Mouse (Mus musculus): ENCODE results near the gene Atp2a3. TPM values are rescaled to one million over a fixed set of nuclear protein-coding genes. Genes with fewer than 3 reads are reported as not detected.

Atp2a3 gene
- polyA plus RNA-seq, 1 experiment = 0.54 TPM

DNA sequence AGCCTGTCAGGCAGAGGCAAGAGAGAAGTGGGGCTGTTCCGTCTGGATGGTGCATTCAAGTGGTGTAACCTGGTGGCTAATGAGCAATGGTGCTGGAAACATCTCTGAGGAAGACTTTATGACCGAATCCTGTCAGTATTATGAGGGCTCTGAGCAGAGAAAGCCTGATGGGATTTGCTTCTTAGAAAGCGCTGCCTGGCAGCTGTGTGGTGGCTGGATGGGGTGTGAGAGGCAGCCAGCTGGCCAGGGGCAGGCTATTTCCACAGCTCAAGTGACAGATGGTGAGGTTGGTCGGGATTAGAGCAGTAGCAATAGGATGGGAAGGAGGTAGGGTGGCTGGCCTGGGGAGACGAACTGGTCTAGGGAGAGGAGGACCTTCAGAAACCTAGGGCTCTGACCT is 70.6 kb downstream of the Atp2a3 start:
- H3K79me3 ChIP-seq (ENCODE audit: low read depth) = no peaks in the 10 kb centered on the region
- H3K27me3 ChIP-seq (ENCODE audit: control insufficient read depth, insufficient read depth, insufficient read length) = no peaks in the 10 kb centered on the region
- H3K36me3 ChIP-seq (ENCODE audit: control insufficient read depth, insufficient read depth) = peaks cover 25% of the 10 kb centered on the region
- no peak overlapping the region for H3ac ChIP-seq (ENCODE audit: control insufficient read depth, insufficient read length, low read depth)
- H3K4me3 ChIP-seq (ENCODE audit: insufficient read depth, poor library complexity, severe bottlenecking) = no peak overlapping the region
- TF ChIP-seq MYOD1 (IDR thresholded peaks at IDR 0.05; ENCODE audit: control insufficient read depth, insufficient read length, low read depth) (no peak), CTCF (IDR thresholded peaks at IDR 0.05; ENCODE audit: control insufficient read depth, insufficient read depth, insufficient read length) (no peak)
- no peaks in the 10 kb centered on the region for H3K79me2 ChIP-seq (ENCODE audit: control insufficient read depth, insufficient read depth)

DNA sequence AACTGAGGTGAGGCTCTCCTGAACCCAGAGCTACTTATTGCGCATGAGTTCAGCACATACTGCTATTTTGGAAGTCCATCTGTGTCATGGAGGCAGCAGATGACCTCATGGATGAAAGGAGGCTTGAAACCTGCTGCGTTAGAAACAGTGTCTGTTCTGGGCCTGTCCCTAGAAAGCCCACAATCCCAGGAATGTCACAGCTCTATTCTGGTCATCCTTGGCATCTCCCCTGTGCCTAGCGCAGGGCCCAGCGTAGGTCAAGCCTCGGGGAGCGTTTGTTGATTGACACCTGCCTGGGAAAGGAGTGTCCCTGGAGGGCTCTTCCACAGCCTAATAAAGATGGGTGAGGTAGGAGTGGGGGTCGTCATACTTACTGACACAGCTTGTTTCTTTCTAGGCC is 75.1 kb downstream of the Atp2a3 start:
- H3K79me2 ChIP-seq (ENCODE audit: control insufficient read depth, insufficient read depth) = no peaks in the 10 kb centered on the region
- TF ChIP-seq CTCF (IDR thresholded peaks at IDR 0.05; ENCODE audit: control insufficient read depth, insufficient read depth, insufficient read length) = no peak
- TF ChIP-seq MYOG (IDR thresholded peaks at IDR 0.05; ENCODE audit: control insufficient read depth, extremely low read depth, insufficient read length) = no peak
- TF ChIP-seq MAX (IDR thresholded peaks at IDR 0.05) = no peak
- TF ChIP-seq USF1 (IDR thresholded peaks at IDR 0.05; ENCODE audit: low read depth) = no peak
- no peak for TF ChIP-seq FOSL1 (IDR thresholded peaks at IDR 0.05; ENCODE audit: insufficient read depth, low read length, poor library complexity, severe bottlenecking)
- TF ChIP-seq MYOD1 (IDR thresholded peaks at IDR 0.05; ENCODE audit: control insufficient read depth, insufficient read length, low read depth) = no peak
- TF ChIP-seq CEBPB (IDR thresholded peaks at IDR 0.05; ENCODE audit: low read depth) = no peak
- no peaks in the 10 kb centered on the region for H3K79me3 ChIP-seq (ENCODE audit: low read depth)
- no peak overlapping the region for H3ac ChIP-seq (ENCODE audit: control insufficient read depth, insufficient read length, low read depth)
- H3K4me3 ChIP-seq (ENCODE audit: insufficient read depth, poor library complexity, severe bottlenecking) = no peak overlapping the region
- H3K36me3 ChIP-seq (ENCODE audit: control insufficient read depth, insufficient read depth) = peaks cover 24% of the 10 kb centered on the region
- no peaks in the 10 kb centered on the region for H3K27me3 ChIP-seq (ENCODE audit: control insufficient read depth, insufficient read depth, insufficient read length)

DNA sequence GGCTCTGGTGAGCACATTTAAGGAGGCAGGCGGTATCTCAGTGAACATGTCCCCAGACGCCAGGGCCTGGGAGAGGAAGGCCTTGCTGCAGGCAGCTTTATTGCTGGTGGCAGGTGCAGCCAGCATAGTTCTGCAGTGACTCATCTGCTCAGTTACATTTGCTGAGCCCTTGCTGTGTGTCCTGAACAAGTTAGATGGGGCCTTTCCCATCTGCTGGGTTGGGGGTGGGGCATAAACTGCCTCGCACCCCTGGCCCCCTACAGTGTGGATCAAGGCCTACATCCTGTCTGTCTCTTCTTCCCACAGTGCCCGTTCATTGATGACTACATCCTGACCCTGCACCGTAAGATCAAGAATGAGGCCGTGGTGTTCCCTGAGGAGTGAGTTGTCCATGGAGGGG is 75.9 kb downstream of the Atp2a3 start:
- Histone ChIP-seq H3K79me2 (ENCODE audit: control insufficient read depth, insufficient read depth) (no peaks in the 10 kb centered on the region), H3K27me3 (ENCODE audit: control insufficient read depth, insufficient read depth, insufficient read length) (no peaks in the 10 kb centered on the region), H3K79me3 (ENCODE audit: low read depth) (no peaks in the 10 kb centered on the region), H3ac (ENCODE audit: control insufficient read depth, insufficient read length, low read depth) (no peak overlapping the region), H3K36me3 (ENCODE audit: control insufficient read depth, insufficient read depth) (peaks cover 21% of the 10 kb centered on the region), H3K4me3 (ENCODE audit: insufficient read depth, poor library complexity, severe bottlenecking) (no peak overlapping the region)
- TF ChIP-seq CTCF (IDR thresholded peaks at IDR 0.05; ENCODE audit: control insufficient read depth, insufficient read depth, insufficient read length) = no peak
- peak; percentile 76 for TF ChIP-seq FOSL1 (IDR thresholded peaks at IDR 0.05; ENCODE audit: insufficient read depth, low read length, poor library complexity, severe bottlenecking)
- peak; percentile 54 for TF ChIP-seq MAX (IDR thresholded peaks at IDR 0.05)
- no peak for TF ChIP-seq USF1 (IDR thresholded peaks at IDR 0.05; ENCODE audit: low read depth)
- TF ChIP-seq MYOG (IDR thresholded peaks at IDR 0.05; ENCODE audit: control insufficient read depth, extremely low read depth, insufficient read length) = no peak
- TF ChIP-seq MYOD1 (IDR thresholded peaks at IDR 0.05; ENCODE audit: control insufficient read depth, insufficient read length, low read depth) = peak; percentile 100
- TF ChIP-seq CEBPB (IDR thresholded peaks at IDR 0.05; ENCODE audit: low read depth) = no peak

DNA sequence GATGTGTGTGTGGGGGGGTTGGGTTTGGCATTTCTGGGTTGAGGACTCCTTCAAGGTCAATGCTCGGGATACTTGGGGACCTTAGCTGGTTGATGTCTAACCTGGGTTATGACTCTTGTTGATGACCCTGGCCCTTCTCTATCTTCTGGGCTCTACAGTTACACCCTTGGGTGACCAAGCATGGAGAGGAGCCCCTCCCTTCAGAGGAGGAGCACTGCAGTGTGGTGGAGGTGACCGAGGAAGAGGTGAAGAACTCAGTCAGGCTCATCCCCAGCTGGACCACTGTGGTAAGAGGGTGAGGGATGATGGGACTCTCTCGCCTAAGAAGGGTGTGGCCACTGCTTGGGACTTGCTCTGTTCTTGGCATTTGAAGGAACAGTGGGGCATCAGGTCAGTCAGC is 76.7 kb downstream of the Atp2a3 start:
- no peaks in the 10 kb centered on the region for H3K27me3 ChIP-seq (ENCODE audit: control insufficient read depth, insufficient read depth, insufficient read length)
- H3K79me2 ChIP-seq (ENCODE audit: control insufficient read depth, insufficient read depth) = no peaks in the 10 kb centered on the region
- peaks cover 21% of the 10 kb centered on the region for H3K36me3 ChIP-seq (ENCODE audit: control insufficient read depth, insufficient read depth)
- no peak overlapping the region for H3K4me3 ChIP-seq (ENCODE audit: insufficient read depth, poor library complexity, severe bottlenecking)
- H3K79me3 ChIP-seq (ENCODE audit: low read depth) = no peaks in the 10 kb centered on the region
- TF ChIP-seq CTCF (IDR thresholded peaks at IDR 0.05; ENCODE audit: control insufficient read depth, insufficient read depth, insufficient read length) = no peak
- TF ChIP-seq MYOD1 (IDR thresholded peaks at IDR 0.05; ENCODE audit: control insufficient read depth, insufficient read length, low read depth) = no peak
- no peak for TF ChIP-seq FOSL1 (IDR thresholded peaks at IDR 0.05; ENCODE audit: insufficient read depth, low read length, poor library complexity, severe bottlenecking)
- no peak overlapping the region for H3ac ChIP-seq (ENCODE audit: control insufficient read depth, insufficient read length, low read depth)

DNA sequence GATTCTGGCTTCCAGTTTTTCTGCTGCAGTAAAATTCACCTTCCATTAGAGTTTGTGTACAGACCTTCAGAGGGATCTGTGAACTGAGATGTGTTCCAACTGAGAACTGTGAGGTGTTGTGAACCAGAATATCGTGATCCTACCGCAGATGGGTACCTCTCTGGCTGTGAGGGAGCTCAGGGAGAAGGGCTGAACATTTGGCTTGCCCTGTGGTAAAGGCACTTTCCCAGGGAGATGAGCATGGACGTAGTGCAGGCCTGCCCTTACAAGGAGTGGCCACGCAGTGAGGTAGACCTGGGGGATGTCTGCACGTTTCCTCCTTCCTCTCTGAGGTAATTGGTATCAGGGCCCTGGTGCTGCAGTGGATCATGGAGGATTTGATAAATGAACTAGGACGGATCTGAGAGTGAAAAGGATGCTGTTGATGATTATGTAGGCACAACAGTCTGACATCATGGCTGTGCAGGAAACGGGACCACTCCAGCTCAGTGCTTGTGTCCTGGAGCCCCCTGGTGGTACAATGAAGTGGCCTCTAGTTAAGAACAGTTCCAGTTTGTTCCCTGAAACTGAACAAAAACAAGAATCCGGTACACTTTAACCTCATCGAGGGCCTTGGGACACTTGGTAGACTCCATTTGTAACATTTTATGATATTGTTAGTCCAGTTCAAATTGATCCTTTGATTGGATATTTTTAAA is 78.3 kb downstream of the Atp2a3 start:
- H3K36me3 ChIP-seq (ENCODE audit: control insufficient read depth, insufficient read depth) = peaks cover 15% of the 10 kb centered on the region
- no peak overlapping the region for H3ac ChIP-seq (ENCODE audit: control insufficient read depth, insufficient read length, low read depth)
- H3K79me2 ChIP-seq (ENCODE audit: control insufficient read depth, insufficient read depth) = no peaks in the 10 kb centered on the region
- no peak for TF ChIP-seq MAX (IDR thresholded peaks at IDR 0.05)
- peak; percentile 68 for TF ChIP-seq CTCF (IDR thresholded peaks at IDR 0.05; ENCODE audit: control insufficient read depth, insufficient read depth, insufficient read length)
- H3K27me3 ChIP-seq (ENCODE audit: control insufficient read depth, insufficient read depth, insufficient read length) = no peaks in the 10 kb centered on the region
- no peak overlapping the region for H3K4me3 ChIP-seq (ENCODE audit: insufficient read depth, poor library complexity, severe bottlenecking)
- H3K79me3 ChIP-seq (ENCODE audit: low read depth) = no peaks in the 10 kb centered on the region

Small RNA genes within 50 kb of the gene (microRNA-seq; reads per million reads assigned to microRNA genes)
- not detected for gene Gm44467 (ENCODE audit: borderline microRNAs expressed)

Other genes starting within 250 kb of the Atp2a3 start
- gene Cyb5d2, start 165.0 kb upstream of the Atp2a3 start, polyA plus RNA-seq (2012; fragmentation: generic; extraction: Trizol) = 5.5 TPM
- 10.7 TPM for gene Zzef1, start 164.9 kb upstream of the Atp2a3 start, polyA plus RNA-seq (2012; fragmentation: generic; extraction: Trizol)
- gene P2rx1, start 37.9 kb downstream of the Atp2a3 start, polyA plus RNA-seq (2012; fragmentation: generic; extraction: Trizol) = 0.05 TPM
- 7.7 TPM for gene Camkk1, start 57.8 kb downstream of the Atp2a3 start, polyA plus RNA-seq (2012; fragmentation: generic; extraction: Trizol)
- gene Ncbp3, start 86.6 kb downstream of the Atp2a3 start, polyA plus RNA-seq (2012; fragmentation: generic; extraction: Trizol) = 3.6 TPM
- 0.05 TPM for gene Itgae, start 129.4 kb downstream of the Atp2a3 start, polyA plus RNA-seq (2012; fragmentation: generic; extraction: Trizol)
- gene Haspin, start 177.1 kb downstream of the Atp2a3 start, polyA plus RNA-seq (2012; fragmentation: generic; extraction: Trizol) = 9.4 TPM
- gene P2rx5, start 199.3 kb downstream of the Atp2a3 start, polyA plus RNA-seq (2012; fragmentation: generic; extraction: Trizol) = 1.0 TPM
- gene Emc6, start 215.9 kb downstream of the Atp2a3 start, polyA plus RNA-seq (2012; fragmentation: generic; extraction: Trizol) = 71.6 TPM
- gene Tax1bp3, start 215.9 kb downstream of the Atp2a3 start, polyA plus RNA-seq (2012; fragmentation: generic; extraction: Trizol) = 159 TPM
- gene Ctns, start 237.9 kb downstream of the Atp2a3 start, polyA plus RNA-seq (2012; fragmentation: generic; extraction: Trizol) = 4.2 TPM
- gene Shpk, start 238.3 kb downstream of the Atp2a3 start, polyA plus RNA-seq (2012; fragmentation: generic; extraction: Trizol) = 0.28 TPM